Mouse (Mus musculus): Measurements from ENCODE around the gene Hadha. TPM values are rescaled to one million over a fixed set of nuclear protein-coding genes. Genes with fewer than 3 reads are reported as not detected.
A peak's percentile ranks its signal among the peaks of the same experiment; 100 is the strongest.

Gene Hadha
- polyA plus RNA-seq, 1 experiment from 2014 or later = 135 TPM

DNA sequence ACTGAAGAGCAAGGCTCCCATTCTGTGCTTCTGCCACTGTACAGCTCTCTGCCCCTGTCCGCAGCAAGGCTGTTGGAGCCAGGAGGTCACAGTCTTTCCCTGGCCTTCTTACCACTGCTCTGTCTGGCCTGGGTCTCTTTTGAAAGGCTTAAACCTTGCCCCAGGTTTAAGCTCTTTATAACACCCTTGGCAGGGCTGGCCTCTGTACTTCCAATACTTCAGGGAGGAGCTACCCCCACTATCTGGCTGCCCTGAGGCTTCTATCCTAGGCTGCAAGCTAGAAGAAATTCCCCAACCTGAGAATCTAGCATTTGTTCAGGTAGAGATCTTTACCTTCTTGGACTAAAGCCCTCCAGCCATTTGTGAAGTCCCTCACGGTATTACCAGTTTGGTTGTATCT, 45.1 kb downstream of the Hadha start:
- Histone ChIP-seq H3K9ac (no peak overlapping the region), H3K4me2 (replicated peaks) (no peak overlapping the region), H3K27me3 (peaks cover 84% of the 10 kb centered on the region), H3K36me3 (no peaks in the 10 kb centered on the region), H3K4me3 (no peak overlapping the region), H3K4me1 (peaks cover 44% of the 10 kb centered on the region), H3K9me3 (no peaks in the 10 kb centered on the region), H3K27ac (no peak overlapping the region)
- no peak for ATAC-seq (ENCODE audit: insufficient number of reproducible peaks, insufficient read depth, low FRiP score, low TSS enrichment)
- WGBS = 37% methylated on average over 2 of the region's 2 CpGs

- WGBS = 65% methylated on average over 6 of the region's 6 CpGs
- Histone ChIP-seq H3K9me3 (no peaks in the 10 kb centered on the region), H3K4me1 (peaks cover 42% of the 10 kb centered on the region), H3K27me3 (peaks cover 85% of the 10 kb centered on the region), H3K36me3 (no peaks in the 10 kb centered on the region), H3K4me3 (no peak overlapping the region), H3K4me2 (replicated peaks) (no peak overlapping the region), H3K9ac (no peak overlapping the region), H3K27ac (no peak overlapping the region)
- ATAC-seq (ENCODE audit: insufficient number of reproducible peaks, insufficient read depth, low FRiP score, low TSS enrichment) = no peak
Measured at GRCm38 (mm10) chr5:30108233-30108632, 46.7 kb downstream of the Hadha start.

- Histone ChIP-seq H3K9ac (no peak overlapping the region), H3K9me3 (no peaks in the 10 kb centered on the region), H3K4me2 (replicated peaks) (no peak overlapping the region), H3K27me3 (peaks cover 85% of the 10 kb centered on the region), H3K4me3 (no peak overlapping the region), H3K27ac (no peak overlapping the region), H3K36me3 (no peaks in the 10 kb centered on the region), H3K4me1 (peaks cover 42% of the 10 kb centered on the region)
- no peak for ATAC-seq (ENCODE audit: insufficient number of reproducible peaks, insufficient read depth, low FRiP score, low TSS enrichment)
- 6% methylated on average over 5 of the region's 5 CpGs for WGBS
Measured at GRCm38 (mm10) chr5:30107611-30108041, 47.3 kb downstream of the Hadha start.

GRCm38 (mm10) chr5:30107186-30107585, 47.8 kb downstream of the Hadha start:
- ATAC-seq (ENCODE audit: insufficient number of reproducible peaks, insufficient read depth, low FRiP score, low TSS enrichment) = no peak
- Histone ChIP-seq H3K4me3 (0 out of 2 replicates have a peak overlapping the region, but pooled peaks have one; percentile 10), H3K4me2 (replicated peaks) (no peak overlapping the region)

DNA sequence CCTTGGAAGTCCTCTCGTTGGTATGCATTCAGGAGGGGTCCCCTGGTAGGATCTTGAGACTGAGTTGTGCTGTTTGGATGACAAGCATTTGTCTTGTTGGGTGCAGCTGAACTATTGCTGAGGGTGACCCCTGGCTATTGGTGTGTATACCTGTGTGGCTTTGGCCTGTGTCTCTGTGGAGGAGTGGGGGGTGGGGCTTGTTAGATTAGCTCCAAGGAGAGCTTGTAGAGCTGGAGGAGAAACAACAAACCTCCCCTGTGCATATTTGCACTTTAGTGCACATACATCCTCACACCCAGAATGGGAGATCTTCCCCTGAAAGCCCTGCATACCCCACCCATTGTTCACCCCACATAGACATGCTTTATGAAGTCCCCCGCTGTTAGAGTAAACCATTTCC, 48.2 kb downstream of the Hadha start:
- Histone ChIP-seq H3K27me3 (peaks cover 79% of the 10 kb centered on the region), H3K9me3 (no peaks in the 10 kb centered on the region), H3K4me2 (replicated peaks) (0 out of 2 replicates have a peak overlapping the region, but pooled peaks have one; percentile 94), H3K4me3 (0 out of 2 replicates have a peak overlapping the region, but pooled peaks have one; percentile 10), H3K27ac (no peak overlapping the region), H3K9ac (no peak overlapping the region), H3K36me3 (no peaks in the 10 kb centered on the region), H3K4me1 (peaks cover 42% of the 10 kb centered on the region)
- WGBS = 10% methylated on average over 2 of the region's 2 CpGs
- no peak for ATAC-seq (ENCODE audit: insufficient number of reproducible peaks, insufficient read depth, low FRiP score, low TSS enrichment)

More at GRCm38 (mm10) chr5:30107186-30107585, 47.8 kb downstream of the Hadha start:
- H3K27ac ChIP-seq = no peak overlapping the region
- H3K27me3 ChIP-seq = peaks cover 83% of the 10 kb centered on the region
- peaks cover 42% of the 10 kb centered on the region for H3K4me1 ChIP-seq
- 5% methylated on average over 7 of the region's 7 CpGs for WGBS
- H3K36me3 ChIP-seq = no peaks in the 10 kb centered on the region
- no peaks in the 10 kb centered on the region for H3K9me3 ChIP-seq
- no peak overlapping the region for H3K9ac ChIP-seq

GRCm38 (mm10) chr5:30105668-30106300, 49.2 kb downstream of the Hadha start, which contains the start of gene 3110082J24Rik:
3110082J24Rik (minus strand) TSS chr5:30106086.
- peak within 1 kb of the TSS; percentile 48 for H3K9ac ChIP-seq
- peaks cover 35% of the 10 kb centered on the region for H3K4me1 ChIP-seq
- peaks cover 70% of the 10 kb centered on the region for H3K27me3 ChIP-seq
- peak within 1 kb of the TSS; percentile 94 for H3K4me2 ChIP-seq (replicated peaks)
- WGBS = 2% methylated on average over 29 of the region's 29 CpGs
- peak within 1 kb of the TSS; percentile 54 for H3K4me3 ChIP-seq
- H3K36me3 ChIP-seq = no peaks in the 10 kb centered on the region
- no peaks in the 10 kb centered on the region for H3K9me3 ChIP-seq
- no peak within 1 kb of the TSS for H3K27ac ChIP-seq
- 0 out of 2 replicates have a peak, but pooled peaks have one; percentile 11 for ATAC-seq (ENCODE audit: insufficient number of reproducible peaks, insufficient read depth, low FRiP score, low TSS enrichment)

DNA sequence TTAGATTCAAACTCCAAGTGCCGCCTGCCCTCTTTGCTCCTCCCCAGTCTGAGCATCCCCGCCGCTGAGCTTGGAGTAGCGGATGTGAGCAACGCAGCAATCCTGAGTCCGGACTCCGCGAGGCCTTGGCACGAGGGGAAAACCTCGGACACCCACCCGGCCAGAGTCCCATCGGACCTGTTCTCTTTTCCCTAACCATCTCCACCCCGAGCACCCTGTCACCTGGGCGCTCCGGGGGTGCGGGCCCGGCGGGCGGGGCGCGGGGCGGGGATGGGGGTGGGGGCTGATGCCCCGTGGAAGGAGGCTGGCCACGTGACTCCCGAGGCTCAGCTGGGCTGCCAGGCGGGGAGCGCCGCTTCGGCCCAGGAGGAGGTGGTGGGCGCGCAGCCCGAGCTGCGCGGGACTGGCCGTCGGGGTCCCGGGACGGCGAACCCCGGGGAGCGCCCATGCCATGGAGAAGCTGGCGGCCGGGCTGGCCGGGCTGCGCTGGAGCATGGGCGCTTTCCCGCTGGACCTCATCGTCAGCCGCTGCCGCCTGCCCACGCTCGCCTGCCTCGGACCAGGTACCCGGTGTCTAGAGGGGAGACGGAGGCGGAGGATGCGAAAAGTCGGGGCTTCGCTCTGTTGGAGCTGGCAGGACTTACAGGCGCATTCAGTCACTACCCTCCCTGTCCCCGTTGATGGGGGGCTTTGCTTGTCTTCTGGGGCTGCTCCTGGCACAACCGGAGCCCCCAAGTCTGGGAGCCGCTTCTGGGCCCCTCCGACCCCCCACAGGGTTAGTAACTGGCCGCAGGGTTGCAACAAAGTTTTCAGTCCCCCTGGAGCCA, 49.9 kb downstream of the Hadha start, which contains the start of gene Garem2:
TSS of gene Garem2 (plus strand) at position 321 of the 827 bp plus-strand sequence.
- peaks cover 28% of the 10 kb centered on the region for H3K4me1 ChIP-seq

DNA sequence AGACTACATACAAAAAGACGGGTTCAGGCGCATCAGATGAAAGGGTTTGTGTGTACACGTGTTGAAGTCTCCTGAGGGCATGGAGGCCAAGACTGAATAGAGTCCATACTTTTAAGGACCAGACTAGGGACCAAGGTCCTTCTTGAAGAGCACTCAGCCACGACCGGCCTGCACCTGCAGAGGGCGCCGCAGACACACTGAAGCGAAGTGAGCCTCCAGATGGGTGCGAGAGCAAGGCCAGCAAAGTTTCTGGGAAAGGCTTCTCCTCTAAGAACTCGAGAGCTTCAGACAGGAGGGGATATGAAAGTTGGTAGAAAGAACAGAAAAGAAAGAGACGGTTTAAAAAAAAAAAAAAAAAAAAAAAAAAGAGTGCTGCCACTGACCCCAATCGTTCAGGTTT, 50.6 kb downstream of the Hadha start:
- H3K4me1 ChIP-seq = peaks cover 28% of the 10 kb centered on the region
- H3K9ac ChIP-seq = no peak overlapping the region
- H3K4me3 ChIP-seq = peak overlapping the region; percentile 54
- WGBS = 1% methylated on average over 11 of the region's 12 CpGs
- no peak for ATAC-seq (ENCODE audit: insufficient number of reproducible peaks, insufficient read depth, low FRiP score, low TSS enrichment)
- no peak overlapping the region for H3K27ac ChIP-seq
- H3K36me3 ChIP-seq = no peaks in the 10 kb centered on the region; the same call in 1 of the 2 replicates
- peak overlapping the region; percentile 94 for H3K4me2 ChIP-seq (replicated peaks)
- H3K27me3 ChIP-seq = peaks cover 57% of the 10 kb centered on the region
- H3K9me3 ChIP-seq = 0 out of 2 replicates have a peak, but pooled peaks cover 3% of the 10 kb centered on the region

More for the DNA sequence above, 49.9 kb downstream of the Hadha start, which contains the start of gene Garem2:
- Histone ChIP-seq H3K4me2 (replicated peaks) (peak within 1 kb of the TSS; percentile 94), H3K36me3 (no peaks in the 10 kb centered on the region; the same call in 1 of the 2 replicates), H3K9me3 (0 out of 2 replicates have a peak, but pooled peaks cover 3% of the 10 kb centered on the region), H3K27me3 (peaks cover 65% of the 10 kb centered on the region), H3K4me3 (peak within 1 kb of the TSS; percentile 54), H3K27ac (no peak within 1 kb of the TSS), H3K9ac (peak within 1 kb of the TSS; percentile 48)
- no peak; the same call in 1 of the 2 replicates for ATAC-seq (ENCODE audit: insufficient number of reproducible peaks, insufficient read depth, low FRiP score, low TSS enrichment)
- WGBS = under 1% methylated on average over 62 of the region's 65 CpGs

DNA sequence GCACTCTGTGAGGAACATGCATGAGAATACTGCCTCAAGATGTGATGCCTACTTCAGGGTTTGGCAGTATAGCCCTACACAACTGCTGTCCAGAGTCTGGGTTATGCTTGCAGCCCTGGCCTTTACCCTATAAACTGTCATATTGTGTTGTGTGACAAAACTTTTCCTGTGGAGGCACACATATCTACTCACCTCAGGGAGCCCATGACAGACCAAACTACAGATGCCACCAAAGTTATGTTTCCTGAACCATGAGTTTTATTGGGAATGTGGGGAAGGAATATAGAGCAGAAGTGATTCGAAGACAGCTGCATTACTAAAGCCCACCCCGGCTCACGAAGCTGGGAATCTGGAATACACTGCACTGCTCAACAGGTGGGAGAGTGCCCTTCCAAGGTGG, 51.6 kb downstream of the Hadha start:
- H3K9me3 ChIP-seq = 0 out of 2 replicates have a peak, but pooled peaks cover 3% of the 10 kb centered on the region
- H3K9ac ChIP-seq = no peak overlapping the region
- peaks cover 28% of the 10 kb centered on the region for H3K4me1 ChIP-seq
- no peak overlapping the region for H3K4me3 ChIP-seq
- no peaks in the 10 kb centered on the region; the same call in 1 of the 2 replicates for H3K36me3 ChIP-seq
- H3K27ac ChIP-seq = no peak overlapping the region
- no peak overlapping the region for H3K4me2 ChIP-seq (replicated peaks)
- peaks cover 56% of the 10 kb centered on the region for H3K27me3 ChIP-seq
- ATAC-seq (ENCODE audit: insufficient number of reproducible peaks, insufficient read depth, low FRiP score, low TSS enrichment) = no peak
- 74% methylated on average over 3 of the region's 3 CpGs for whole genome bisulfite sequencing

GRCm38 (mm10) chr5:30098260-30098659, 56.7 kb downstream of the Hadha start:
- 0 out of 2 replicates have a peak, but pooled peaks cover 3% of the 10 kb centered on the region for H3K9me3 ChIP-seq
- H3K4me2 ChIP-seq (replicated peaks) = no peak overlapping the region
- peaks cover 8% of the 10 kb centered on the region for H3K27me3 ChIP-seq
- H3K4me3 ChIP-seq = no peak overlapping the region
- H3K27ac ChIP-seq = no peak overlapping the region
- no peaks in the 10 kb centered on the region for H3K4me1 ChIP-seq
- WGBS = 83% methylated on average over 1 of the region's 1 CpGs
- no peak overlapping the region for H3K9ac ChIP-seq
- H3K36me3 ChIP-seq = no peaks in the 10 kb centered on the region; the same call in 1 of the 2 replicates
- no peak for ATAC-seq (ENCODE audit: insufficient number of reproducible peaks, insufficient read depth, low FRiP score, low TSS enrichment)

DNA sequence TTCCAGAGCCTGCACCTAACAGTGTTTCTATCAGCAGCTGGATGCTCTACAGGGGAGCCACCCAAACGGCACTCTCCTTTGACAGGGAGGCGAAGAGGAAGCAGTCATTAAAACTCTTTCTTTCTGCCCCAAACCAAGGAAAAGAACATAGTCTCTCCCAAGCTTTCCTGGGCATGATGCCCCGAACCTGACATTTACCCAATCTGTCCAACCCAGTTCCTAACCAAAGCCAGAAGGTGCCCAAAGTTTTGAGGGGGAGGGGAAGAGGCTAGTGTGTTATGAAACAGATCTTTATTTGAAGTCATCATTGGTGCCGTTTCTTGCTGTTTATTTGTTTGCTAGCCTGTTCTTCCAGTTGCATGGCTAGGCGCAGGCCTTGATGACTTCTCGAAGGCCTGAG, 59.2 kb downstream of the Hadha start:
- 67% methylated on average over 6 of the region's 6 CpGs for WGBS

More for the DNA sequence above, 59.2 kb downstream of the Hadha start:
- H3K9me3 ChIP-seq = 0 out of 2 replicates have a peak, but pooled peaks cover 3% of the 10 kb centered on the region
- H3K4me2 ChIP-seq (replicated peaks) = no peak overlapping the region
- H3K27me3 ChIP-seq = no peaks in the 10 kb centered on the region
- no peak overlapping the region for H3K4me3 ChIP-seq
- no peak overlapping the region for H3K27ac ChIP-seq
- ATAC-seq (ENCODE audit: insufficient number of reproducible peaks, insufficient read depth, low FRiP score, low TSS enrichment) = no peak
- H3K9ac ChIP-seq = no peak overlapping the region
- no peaks in the 10 kb centered on the region; the same call in 1 of the 2 replicates for H3K36me3 ChIP-seq
- no peaks in the 10 kb centered on the region for H3K4me1 ChIP-seq
